Mouse (Mus musculus): ENCODE measurements around the gene Gbp7. TPM values are rescaled to one million over a fixed set of nuclear protein-coding genes. Genes with fewer than 3 reads are reported as not detected.

Gene Gbp7
- polyA plus RNA-seq, 1 experiment from 2014 or later: 3.1 TPM

DNA sequence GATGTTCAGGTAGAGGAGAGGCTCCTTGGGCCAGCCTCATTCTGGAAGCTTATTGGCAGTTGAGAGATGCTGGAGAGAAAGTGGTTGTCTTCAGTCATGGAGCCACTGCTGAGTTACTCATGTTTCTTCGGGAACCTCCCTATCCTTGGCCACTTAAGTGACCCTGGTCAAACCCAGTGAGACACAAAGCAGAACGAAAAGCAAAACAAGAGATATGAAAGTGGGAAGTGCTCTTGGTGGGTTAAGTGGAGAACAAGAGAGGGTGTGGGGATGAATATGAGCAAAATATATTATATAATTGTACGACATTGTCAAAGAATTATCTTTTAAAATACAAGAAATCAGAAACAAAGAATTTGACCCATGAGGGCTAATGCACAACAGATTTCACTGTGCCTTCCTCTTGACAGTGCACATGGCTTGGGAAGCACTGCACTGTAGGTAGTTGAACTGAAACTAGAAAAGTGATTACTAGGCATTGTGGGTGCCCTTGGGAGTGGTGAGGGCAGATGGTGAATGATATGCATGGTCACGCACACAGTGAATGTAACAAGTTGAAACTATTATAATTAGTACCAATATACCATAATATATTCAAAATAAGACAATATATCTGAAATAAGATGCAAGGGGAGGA lies 60.4 kb downstream of the Gbp7 start:
- Histone ChIP-seq H3K4me1 (ENCODE audit: insufficient read depth, low read length) (no peaks in the 10 kb centered on the region), H3K36me3 (ENCODE audit: insufficient read depth, low read length) (no peaks in the 10 kb centered on the region), H3K27me3 (ENCODE audit: insufficient read depth, low read length) (no peaks in the 10 kb centered on the region), H3K27ac (ENCODE audit: low read length) (no peak overlapping the region), H3K4me2 (replicated peaks; ENCODE audit: low read depth, low read length) (no peak overlapping the region), H3K4me3 (ENCODE audit: low read length) (no peak overlapping the region), H3K9ac (replicated peaks; ENCODE audit: low read length) (no peak overlapping the region), H3K9me3 (ENCODE audit: low read length) (no peaks in the 10 kb centered on the region)
- WGBS: 86% methylated on average over 4 of the region's 4 CpGs
- ATAC-seq (ENCODE audit: low FRiP score, low TSS enrichment): no peak

DNA sequence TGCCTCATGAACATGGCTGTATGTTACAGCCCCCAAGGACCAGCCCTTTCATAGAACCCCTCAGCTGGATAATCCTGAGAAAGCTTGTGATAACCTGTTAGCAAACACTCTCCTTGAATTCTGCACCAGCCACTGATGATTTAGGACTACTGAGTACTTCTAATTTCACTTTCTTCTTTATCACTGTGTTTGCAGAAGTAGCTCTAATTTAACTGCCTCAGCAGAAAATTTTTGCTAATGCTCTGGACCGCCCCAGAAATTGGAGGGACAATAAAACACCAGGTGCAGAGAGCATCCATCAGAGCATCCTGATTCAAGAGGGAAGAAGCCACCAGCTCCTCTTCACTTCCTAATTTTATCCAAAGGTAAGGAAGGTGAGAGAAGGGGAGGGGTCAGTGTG lies 64.4 kb downstream of the Gbp7 start, which contains the start of gene Gbp2b:
Gene Gbp2b (plus strand): TSS at position 301 of the 400 bp plus-strand sequence.
- Histone ChIP-seq H3K9me3 (ENCODE audit: low read length) (no peaks in the 10 kb centered on the region), H3K27ac (ENCODE audit: low read length) (no peak within 1 kb of the TSS), H3K4me2 (replicated peaks; ENCODE audit: low read depth, low read length) (no peak within 1 kb of the TSS), H3K27me3 (ENCODE audit: insufficient read depth, low read length) (no peaks in the 10 kb centered on the region), H3K9ac (replicated peaks; ENCODE audit: low read length) (no peak within 1 kb of the TSS), H3K36me3 (ENCODE audit: insufficient read depth, low read length) (no peaks in the 10 kb centered on the region), H3K4me1 (ENCODE audit: insufficient read depth, low read length) (no peaks in the 10 kb centered on the region), H3K4me3 (ENCODE audit: low read length) (no peak within 1 kb of the TSS)
- no peak for ATAC-seq (ENCODE audit: low FRiP score, low TSS enrichment)
- 63% methylated on average over 1 of the region's 1 CpGs for WGBS

DNA sequence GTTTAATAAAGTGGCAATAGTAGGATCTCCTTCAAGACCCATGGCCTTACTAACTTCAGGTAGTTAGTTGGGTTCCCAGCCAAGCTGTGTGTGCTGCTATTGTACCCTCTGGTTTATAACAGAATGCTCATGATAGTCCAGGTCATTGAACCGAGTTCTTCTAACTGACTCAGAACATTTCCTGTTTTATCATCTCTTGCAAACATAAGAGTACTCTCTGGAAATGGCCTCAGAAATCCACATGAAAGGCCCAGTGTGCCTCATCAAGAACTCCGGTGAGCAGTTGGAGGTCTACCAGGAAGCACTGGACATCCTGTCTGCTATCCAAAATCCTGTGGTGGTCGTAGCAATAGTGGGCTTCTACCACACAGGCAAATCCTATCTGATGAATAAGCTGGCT lies 67.8 kb downstream of the Gbp7 start:
- ATAC-seq (ENCODE audit: low FRiP score, low TSS enrichment): no peak
- 80% methylated on average over 3 of the region's 3 CpGs for WGBS
- no peak overlapping the region for H3K27ac ChIP-seq (ENCODE audit: low read length)
- no peaks in the 10 kb centered on the region for H3K4me1 ChIP-seq (ENCODE audit: insufficient read depth, low read length)
- no peaks in the 10 kb centered on the region for H3K36me3 ChIP-seq (ENCODE audit: insufficient read depth, low read length)
- H3K9me3 ChIP-seq (ENCODE audit: low read length): no peaks in the 10 kb centered on the region
- H3K4me2 ChIP-seq (replicated peaks; ENCODE audit: low read depth, low read length): no peak overlapping the region
- H3K9ac ChIP-seq (replicated peaks; ENCODE audit: low read length): no peak overlapping the region
- no peak overlapping the region for H3K4me3 ChIP-seq (ENCODE audit: low read length)
- no peaks in the 10 kb centered on the region for H3K27me3 ChIP-seq (ENCODE audit: insufficient read depth, low read length)

Other genes with a start within 250 kb of the Gbp7 start
- 47.9 and 50.7 TPM in 2 replicates for gene Pdlim5, start 134.6 kb upstream of the Gbp7 start, polyA plus RNA-seq (2015; fragmentation: Nextera tagmentation; extraction: Ambion mirVana)
- gene Gbp5, start 36.4 kb upstream of the Gbp7 start, polyA plus RNA-seq (2015; fragmentation: Nextera tagmentation; extraction: Ambion mirVana): 0.05 TPM in 1 of 2 replicates, not detected in the other
- 1.3 and 1.8 TPM in 2 replicates for gene Gbp3, start 29.7 kb downstream of the Gbp7 start, polyA plus RNA-seq (2015; fragmentation: Nextera tagmentation; extraction: Ambion mirVana)
- not detected in 2 replicates for gene Gbp2b, start 64.5 kb downstream of the Gbp7 start, polyA plus RNA-seq (2015; fragmentation: Nextera tagmentation; extraction: Ambion mirVana)
- gene Gbp2, start 90.3 kb downstream of the Gbp7 start, polyA plus RNA-seq (2015; fragmentation: Nextera tagmentation; extraction: Ambion mirVana): 1.1 and 1.6 TPM in 2 replicates
- 24.6 and 28.0 TPM in 2 replicates for gene Kyat3, start 170.7 kb downstream of the Gbp7 start, polyA plus RNA-seq (2015; fragmentation: Nextera tagmentation; extraction: Ambion mirVana)
- 80.8 and 82.9 TPM in 2 replicates for gene Gtf2b, start 234.7 kb downstream of the Gbp7 start, polyA plus RNA-seq (2015; fragmentation: Nextera tagmentation; extraction: Ambion mirVana)

Measured in kidney, embryonic 16.5 days (tissue).